Mouse (Mus musculus) ES-E14 (cell line): ENCODE results near the gene Adgrg1.

ENCODE experiments used
- CHD2 ChIP-seq: IDR thresholded peaks from 2 replicates; pipeline ENCODE4 v1.6.1; 2014; ENCODE audit warnings: mild to moderate bottlenecking, low read depth, low read length, inconsistent platforms
- HCFC1 ChIP-seq: IDR thresholded peaks from 2 replicates; pipeline ENCODE4 v1.6.1; 2012; ENCODE audit warnings: low read length, inconsistent platforms, borderline replicate concordance; ENCODE audit not compliant: insufficient read depth
- ZC3H11A ChIP-seq: IDR thresholded peaks from 2 replicates; pipeline ENCODE4 v1.6.1; 2012; ENCODE audit warnings: low read depth, mild to moderate bottlenecking, inconsistent platforms, low read length, borderline replicate concordance
- ZNF384 ChIP-seq: IDR thresholded peaks from 2 replicates; pipeline ENCODE4 v1.6.1; 2012; ENCODE audit warnings: low read depth, low read length, inconsistent platforms

DNA sequence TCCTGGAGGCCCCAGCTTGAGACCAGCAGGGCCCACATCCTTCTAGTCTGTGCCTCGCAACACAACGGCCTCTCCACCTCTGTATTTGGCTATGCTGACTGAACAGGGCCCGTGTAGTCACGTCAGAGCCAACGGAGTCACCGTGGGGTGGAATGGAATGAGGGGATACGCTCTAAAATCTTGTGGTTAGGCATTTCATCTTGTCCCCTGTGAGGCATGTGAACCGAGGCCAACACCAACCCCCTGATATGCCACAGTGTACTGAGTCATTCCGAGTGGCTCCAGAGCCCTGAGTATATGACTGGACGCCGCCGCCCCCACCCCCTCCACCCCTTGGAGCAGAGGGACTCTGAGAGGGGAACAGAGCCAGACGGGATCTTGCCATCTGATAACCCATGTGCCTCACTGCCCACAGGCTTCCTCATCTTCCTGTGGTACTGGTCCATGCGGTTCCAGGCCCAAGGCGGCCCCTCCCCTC, 37.9 kb downstream of the Adgrg1 start:
- TF ChIP-seq ZC3H11A (no peak), HCFC1 (no peak), CHD2 (no peak), ZNF384 (no peak)
